Mouse (Mus musculus) forebrain, embryonic 15.5 days (tissue): ENCODE measurements around the gene Exoc3l. TPM values are rescaled to one million over a fixed set of nuclear protein-coding genes. Genes with fewer than 3 reads are reported as not detected.

Experiments
- ATAC-seq: fragments of 200-750 bp; cut with Nextera tagmentation; replicated peaks from 2 replicates; pipeline ENCODE4 v1.8.0; 2017; ENCODE audit warnings: mild to moderate bottlenecking, moderate TSS enrichment, moderate library complexity
- H3K27ac ChIP-seq: fragments of 300-500 bp; sonication (generic); replicated peaks from 2 replicates; pipeline ENCODE4 v1.5.1; 2015; ENCODE audit warnings: mild to moderate bottlenecking, inconsistent platforms
- H3K27me3 ChIP-seq: fragments of 300-500 bp; sonication (generic); 2 replicates; pipeline ENCODE4 v1.6.1; 2015; ENCODE audit warnings: inconsistent platforms
- H3K36me3 ChIP-seq: fragments of 300-500 bp; sonication (generic); 2 replicates; pipeline ENCODE4 v1.6.1; 2015; ENCODE audit warnings: mild to moderate bottlenecking, inconsistent platforms
- H3K4me1 ChIP-seq: fragments of 300-500 bp; sonication (generic); 2 replicates; pipeline ENCODE4 v1.6.1; 2015; ENCODE audit warnings: inconsistent platforms
- H3K4me2 ChIP-seq: fragments of 300-500 bp; sonication (generic); replicated peaks from 2 replicates; pipeline ENCODE4 v1.6.1; 2015; ENCODE audit warnings: mild to moderate bottlenecking, inconsistent platforms
- H3K4me3 ChIP-seq: fragments of 300-500 bp; sonication (generic); 2 replicates; pipeline ENCODE4 v1.5.1; 2015; ENCODE audit warnings: mild to moderate bottlenecking, inconsistent platforms
- H3K9ac ChIP-seq: fragments of 300-500 bp; sonication (generic); replicated peaks from 2 replicates; pipeline ENCODE4 v1.6.1; 2015; ENCODE audit warnings: mild to moderate bottlenecking, inconsistent platforms
- H3K9me3 ChIP-seq: fragments of 300-500 bp; sonication (generic); 2 replicates; pipeline ENCODE4 v1.6.1; 2016; ENCODE audit warnings: inconsistent platforms
- WGBS: fragments of 180-500 bp; shearing (Covaris S2); methylation state at CpG from one replicate; pipeline ENCODE4 v1.1.7; 2015; ENCODE audit warnings: mixed read lengths; 5-methylcytosine and 5-hydroxymethylcytosine counted together
- polyA plus RNA-seq: library from polyadenylated mRNA; unstranded; fragments of >200 nt; fragmentation: Nextera tagmentation; extraction: Ambion mirVana; gene quantifications from 2 replicates; pipeline ENCODE4 v1.2.1, GENCODE M21; 2015

The Exoc3l gene
- polyA plus RNA-seq, 1 experiment from 2014 or later = 11.9 TPM

DNA sequence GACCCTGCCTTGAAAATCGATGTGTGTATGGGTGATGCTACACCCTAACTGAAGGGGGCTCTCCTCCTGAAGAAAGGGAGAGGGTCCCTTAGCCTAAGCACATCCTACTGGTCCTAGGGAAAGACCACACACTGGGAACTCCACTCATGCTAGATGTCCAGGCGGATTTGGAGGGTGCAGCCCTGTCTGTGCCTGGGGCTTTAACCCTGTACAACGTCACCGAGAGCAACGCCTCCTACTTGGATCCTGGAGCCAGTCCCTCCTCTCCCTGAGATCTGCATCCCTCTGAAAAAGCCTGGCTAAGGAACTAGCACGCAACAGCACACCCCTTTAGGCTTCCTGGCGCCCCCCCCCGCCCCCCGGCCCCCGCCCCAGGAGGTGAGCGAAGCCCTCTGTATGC lies 20.5 kb downstream of the Exoc3l start:
- Histone ChIP-seq H3K4me2 (peak overlapping the region; percentile 67; the same call in 1 of the 2 replicates), H3K36me3 (0 out of 2 replicates have a peak, but pooled peaks cover 4% of the 10 kb centered on the region), H3K9me3 (no peaks in the 10 kb centered on the region), H3K4me3 (no peak overlapping the region), H3K9ac (no peak overlapping the region), H3K27me3 (peaks cover 78% of the 10 kb centered on the region), H3K27ac (no peak overlapping the region), H3K4me1 (peaks cover 30% of the 10 kb centered on the region)
- ATAC-seq = no peak
- 7% methylated on average over 11 of the region's 11 CpGs for WGBS

- Histone ChIP-seq H3K4me1 (peaks cover 38% of the 10 kb centered on the region), H3K9ac (no peak overlapping the region), H3K4me2 (peak overlapping the region; percentile 19), H3K27me3 (peaks cover 94% of the 10 kb centered on the region), H3K27ac (no peak overlapping the region), H3K9me3 (peaks cover 4% of the 10 kb centered on the region; the same call in 1 of the 2 replicates), H3K4me3 (peak overlapping the region; percentile 53), H3K36me3 (no peaks in the 10 kb centered on the region)
- no peak for ATAC-seq
- WGBS = 2% methylated on average over 11 of the region's 11 CpGs
These were observed 25.1 kb downstream of the Exoc3l start for GRCm38 (mm10) chr8:105270916-105271186.

DNA sequence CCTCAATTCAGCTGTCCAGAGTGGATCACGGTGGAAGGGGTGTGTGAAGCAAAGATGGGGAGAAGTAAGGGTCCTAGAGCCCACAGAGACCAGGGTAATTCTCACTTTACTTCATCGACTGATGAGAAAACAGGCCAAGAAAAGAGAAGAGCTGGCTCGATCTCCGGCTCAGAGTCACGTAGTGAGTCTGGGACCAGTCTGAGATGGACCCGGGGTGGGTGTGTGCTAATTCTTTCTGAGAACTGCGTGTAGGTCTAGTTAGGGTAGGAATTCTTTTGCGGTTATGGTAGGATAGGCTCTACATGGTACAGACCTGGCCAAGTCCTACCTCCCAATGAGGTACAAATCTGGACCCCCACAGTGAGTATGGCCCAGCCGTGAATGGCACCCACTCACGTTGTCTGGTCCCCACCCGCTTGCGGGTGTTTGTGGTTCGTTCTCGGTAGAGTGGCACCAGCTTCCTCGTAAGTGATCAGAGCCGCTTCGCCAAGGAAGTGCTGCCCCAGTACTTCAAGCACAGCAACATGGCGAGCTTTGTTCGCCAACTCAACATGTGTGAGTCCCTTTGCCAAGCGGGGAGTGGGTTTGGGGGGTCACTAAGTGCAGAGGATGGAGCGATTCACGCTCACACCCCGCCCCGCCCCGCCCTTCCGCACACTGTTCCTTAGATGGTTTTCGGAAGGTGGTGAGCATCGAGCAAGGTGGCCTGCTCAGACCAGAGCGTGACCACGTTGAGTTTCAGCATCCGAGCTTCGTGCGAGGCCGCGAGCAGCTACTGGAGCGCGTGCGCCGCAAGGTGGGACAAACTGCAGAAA lies 25.6 kb downstream of the Exoc3l start:
- WGBS = 2% methylated on average over 39 of the region's 39 CpGs
- H3K4me1 ChIP-seq = peaks cover 33% of the 10 kb centered on the region
- no peak for ATAC-seq
- H3K27me3 ChIP-seq = peaks cover 94% of the 10 kb centered on the region
- H3K36me3 ChIP-seq = no peaks in the 10 kb centered on the region
- no peak overlapping the region; the same call in 1 of the 2 replicates for H3K9ac ChIP-seq
- peak overlapping the region; percentile 53 for H3K4me3 ChIP-seq
- H3K27ac ChIP-seq = no peak overlapping the region
- H3K9me3 ChIP-seq = peaks cover 4% of the 10 kb centered on the region; the same call in 1 of the 2 replicates
- peak overlapping the region; percentile 82 for H3K4me2 ChIP-seq

DNA sequence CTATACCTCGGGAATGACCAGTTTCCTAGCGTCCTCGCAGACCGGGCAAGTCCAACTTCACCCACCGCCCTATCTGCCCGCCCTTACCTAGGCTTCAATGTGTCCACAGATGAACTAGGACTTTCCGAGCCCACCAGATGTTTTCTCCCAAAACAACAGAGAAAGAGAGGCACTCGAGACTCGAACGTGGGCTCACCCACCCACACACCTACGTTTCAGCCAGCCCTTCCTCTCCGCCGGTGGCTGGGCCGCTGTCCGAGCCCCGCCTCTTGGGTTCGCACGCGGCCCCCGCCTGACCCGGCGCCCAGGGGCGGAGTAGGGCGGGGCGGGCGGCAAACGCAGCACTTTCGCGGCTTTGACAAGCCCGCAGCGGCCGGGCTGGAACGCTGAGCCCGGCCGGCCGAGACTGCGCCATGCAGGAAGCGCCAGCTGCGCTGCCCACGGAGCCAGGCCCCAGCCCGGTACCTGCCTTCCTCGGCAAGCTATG lies 26.4 kb downstream of the Exoc3l start, which contains the start of gene Hsf4:
Hsf4 (plus strand) TSS at position 341 of the 487 bp plus-strand sequence.
- H3K27ac ChIP-seq = peak within 1 kb of the TSS; percentile 11; the same call in 1 of the 2 replicates
- ATAC-seq = no peak
- no peaks in the 10 kb centered on the region for H3K36me3 ChIP-seq
- WGBS = under 1% methylated on average over 42 of the region's 42 CpGs
- H3K27me3 ChIP-seq = peaks cover 94% of the 10 kb centered on the region
- peaks cover 36% of the 10 kb centered on the region for H3K4me1 ChIP-seq
- peaks cover 4% of the 10 kb centered on the region; the same call in 1 of the 2 replicates for H3K9me3 ChIP-seq
- peak within 1 kb of the TSS; percentile 53 for H3K4me3 ChIP-seq
- peak within 1 kb of the TSS; percentile 45 for H3K9ac ChIP-seq
- peak within 1 kb of the TSS; percentile 82 for H3K4me2 ChIP-seq

- peak overlapping the region; percentile 82 for H3K4me2 ChIP-seq
- peak overlapping the region; percentile 45 for H3K9ac ChIP-seq
- H3K9me3 ChIP-seq = peaks cover 4% of the 10 kb centered on the region; the same call in 1 of the 2 replicates
- H3K27ac ChIP-seq = no peak overlapping the region
- no peaks in the 10 kb centered on the region for H3K36me3 ChIP-seq
- peak; percentile 32 for ATAC-seq
- H3K4me3 ChIP-seq = peak overlapping the region; percentile 53
- peaks cover 94% of the 10 kb centered on the region for H3K27me3 ChIP-seq
- whole genome bisulfite sequencing = under 1% methylated on average over 10 of the region's 10 CpGs
- H3K4me1 ChIP-seq = peaks cover 39% of the 10 kb centered on the region
These were observed 26.8 kb downstream of the Exoc3l start for GRCm38 (mm10) chr8:105269075-105269458.

- peak; percentile 88 for ATAC-seq
- H3K4me1 ChIP-seq = peaks cover 43% of the 10 kb centered on the region
- peak overlapping the region; percentile 53 for H3K4me3 ChIP-seq
- H3K27ac ChIP-seq = peak overlapping the region; percentile 11; the same call in 1 of the 2 replicates
- H3K27me3 ChIP-seq = peaks cover 95% of the 10 kb centered on the region
- under 1% methylated on average over 65 of the region's 65 CpGs for WGBS
- peaks cover 4% of the 10 kb centered on the region; the same call in 1 of the 2 replicates for H3K9me3 ChIP-seq
- H3K36me3 ChIP-seq = no peaks in the 10 kb centered on the region
- peak overlapping the region; percentile 45 for H3K9ac ChIP-seq
- H3K4me2 ChIP-seq = peak overlapping the region; percentile 82
These were observed 27.4 kb downstream of the Exoc3l start for GRCm38 (mm10) chr8:105268342-105269074.

DNA sequence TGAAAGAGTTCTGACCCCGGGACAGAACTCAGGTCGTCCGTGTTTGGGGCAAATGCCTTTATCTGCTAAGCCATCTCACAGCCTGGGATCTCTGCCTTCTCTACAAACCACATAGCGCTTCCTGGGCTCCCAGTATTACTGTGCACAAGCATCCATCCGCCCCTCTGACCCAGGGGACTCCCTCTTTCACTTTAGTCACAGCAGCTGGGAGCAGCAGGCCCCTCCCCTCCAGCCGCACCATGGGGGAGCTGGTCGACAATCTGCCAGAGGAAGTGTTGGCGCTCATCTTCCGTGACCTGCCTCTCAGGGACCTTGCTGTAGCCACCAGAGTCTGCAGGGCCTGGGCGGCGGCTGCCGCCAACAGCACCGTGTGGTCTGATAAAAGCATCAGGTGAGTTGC lies 29.1 kb downstream of the Exoc3l start:
- H3K27ac ChIP-seq = no peak overlapping the region
- no peak overlapping the region for H3K4me2 ChIP-seq
- H3K9ac ChIP-seq = no peak overlapping the region
- ATAC-seq = no peak
- peaks cover 4% of the 10 kb centered on the region; the same call in 1 of the 2 replicates for H3K9me3 ChIP-seq
- H3K4me3 ChIP-seq = no peak overlapping the region
- peaks cover 90% of the 10 kb centered on the region for H3K27me3 ChIP-seq
- no peaks in the 10 kb centered on the region for H3K36me3 ChIP-seq
- H3K4me1 ChIP-seq = peaks cover 43% of the 10 kb centered on the region
- WGBS = 9% methylated on average over 13 of the region's 13 CpGs

GRCm38 (mm10) chr8:105265128-105265527 lies 30.8 kb downstream of the Exoc3l start:
- WGBS = 14% methylated on average over 10 of the region's 10 CpGs
- peaks cover 34% of the 10 kb centered on the region for H3K4me1 ChIP-seq

GRCm38 (mm10) chr8:105264024-105264982 lies 31.6 kb downstream of the Exoc3l start, which contains the start of the genes Tradd and Fbxl8:
Gene Tradd (minus strand): TSS chr8:105264609.
Gene Fbxl8 (plus strand): TSS chr8:105264648.
- Histone ChIP-seq H3K36me3 (no peaks in the 10 kb centered on the region), H3K4me3 (peak within 1 kb of the TSS; percentile 70), H3K27me3 (peaks cover 90% of the 10 kb centered on the region), H3K27ac (no peak within 1 kb of the TSS), H3K4me1 (peaks cover 34% of the 10 kb centered on the region), H3K9me3 (peaks cover 4% of the 10 kb centered on the region; the same call in 1 of the 2 replicates), H3K9ac (peak within 1 kb of the TSS; percentile 67), H3K4me2 (peak within 1 kb of the TSS; percentile 83)
- peak; percentile 27; the same call in 1 of the 2 replicates for ATAC-seq
- under 1% methylated on average over 54 of the region's 54 CpGs for WGBS

More at GRCm38 (mm10) chr8:105265128-105265527, 30.8 kb downstream of the Exoc3l start:
- Histone ChIP-seq H3K9ac (no peak overlapping the region), H3K4me2 (peak overlapping the region; percentile 83), H3K27me3 (peaks cover 90% of the 10 kb centered on the region), H3K36me3 (no peaks in the 10 kb centered on the region), H3K4me3 (peak overlapping the region; percentile 70; the same call in 1 of the 2 replicates), H3K9me3 (peaks cover 4% of the 10 kb centered on the region; the same call in 1 of the 2 replicates), H3K27ac (no peak overlapping the region)
- no peak for ATAC-seq

DNA sequence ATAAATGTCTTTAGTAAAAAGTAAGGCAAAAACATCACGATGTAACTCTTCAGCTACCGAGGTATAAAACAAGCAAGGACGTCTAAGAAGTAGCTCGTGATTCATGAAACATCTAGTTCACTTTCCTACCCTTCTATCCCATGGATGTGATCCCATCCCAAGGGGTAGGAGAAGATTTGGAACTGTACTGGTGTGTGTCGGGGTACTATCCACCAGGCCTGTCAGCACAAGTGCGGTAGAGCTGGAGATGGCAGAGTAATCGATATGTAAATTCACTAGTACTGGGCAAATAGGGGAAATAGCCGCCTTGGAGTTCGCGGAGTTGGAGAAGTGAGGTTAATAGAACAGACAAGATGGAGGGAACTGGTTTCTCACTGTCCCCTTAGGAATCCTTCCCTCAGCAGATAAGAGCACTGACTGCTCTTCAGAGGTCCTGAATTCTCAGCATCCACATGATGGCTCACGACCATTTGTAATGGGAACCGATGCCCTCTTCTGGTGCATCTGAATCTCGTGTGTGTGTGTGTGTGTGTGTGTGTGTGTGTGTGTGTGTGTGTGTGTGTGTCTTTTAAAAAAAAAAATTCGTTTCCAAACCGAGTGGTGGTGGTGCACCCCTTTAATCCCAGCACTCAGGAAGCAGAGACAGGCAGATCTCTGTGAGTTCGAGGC lies 32.5 kb downstream of the Exoc3l start:
- peaks cover 33% of the 10 kb centered on the region for H3K4me1 ChIP-seq
- peak overlapping the region; percentile 70; the same call in 1 of the 2 replicates for H3K4me3 ChIP-seq
- peak overlapping the region; percentile 83; the same call in 1 of the 2 replicates for H3K4me2 ChIP-seq

More for the DNA sequence above, 32.5 kb downstream of the Exoc3l start:
- Histone ChIP-seq H3K36me3 (no peaks in the 10 kb centered on the region), H3K9ac (no peak overlapping the region), H3K9me3 (peaks cover 4% of the 10 kb centered on the region; the same call in 1 of the 2 replicates), H3K27me3 (peaks cover 90% of the 10 kb centered on the region), H3K27ac (no peak overlapping the region)
- no peak for ATAC-seq
- 39% methylated on average over 16 of the region's 16 CpGs for WGBS
